Mouse (Mus musculus) small intestine, adult 2 months (tissue): ENCODE data around the gene Tcte1.

Source experiments
- CTCF ChIP-seq: fragments of 200-500 bp; IDR thresholded peaks from 2 replicates; pipeline ENCODE4 v1.5.1; 2012; ENCODE audit warnings: low read depth, mild to moderate bottlenecking, control low read depth, inconsistent platforms, low read length, moderate library complexity, mixed read lengths; ENCODE audit not compliant: insufficient replicate concordance, insufficient read length; ENCODE audit errors: extremely low read depth
- POLR2A ChIP-seq: fragments of 200-500 bp; IDR thresholded peaks from 2 replicates; pipeline ENCODE4 v1.6.1; 2012; ENCODE audit warnings: low read depth, mild to moderate bottlenecking, control low read depth, inconsistent platforms, low read length, moderate library complexity

GRCm38 (mm10) chr17:45520136-45520535 is 3.1 kb upstream of the Tcte1 start:
- TF ChIP-seq CTCF (no peak), POLR2A (no peak)
